Mouse (Mus musculus): Measurements from ENCODE around the gene Adgrl3.

The Adgrl3 gene

GRCm38 (mm10) chr5:81076377-81076776 is 56.4 kb downstream of the Adgrl3 start:
- DNase-seq (ENCODE audit: low spot score), result no peak

- DNase-seq (ENCODE audit: low spot score), result no peak
Measured at GRCm38 (mm10) chr5:81077031-81077430, 57.1 kb downstream of the Adgrl3 start.

GRCm38 (mm10) chr5:81077990-81078389 is 58.1 kb downstream of the Adgrl3 start:
- DNase-seq (ENCODE audit: low spot score), result no peak

GRCm38 (mm10) chr5:81083698-81084360 is 63.9 kb downstream of the Adgrl3 start:
- DNase-seq (ENCODE audit: low spot score), result no peak

- peak; percentile 59 for DNase-seq (ENCODE audit: low spot score)
Measured at GRCm38 (mm10) chr5:81085152-81085551, 65.2 kb downstream of the Adgrl3 start.

GRCm38 (mm10) chr5:81088667-81089066 is 68.7 kb downstream of the Adgrl3 start:
- DNase-seq (ENCODE audit: low spot score), result no peak

GRCm38 (mm10) chr5:81094618-81095017 is 74.7 kb downstream of the Adgrl3 start:
- peak; percentile 69 for DNase-seq (ENCODE audit: low spot score)

- DNase-seq (ENCODE audit: low spot score), result no peak
Measured at GRCm38 (mm10) chr5:81097131-81097530, 77.2 kb downstream of the Adgrl3 start.

- no peak for DNase-seq (ENCODE audit: low spot score)
Measured at GRCm38 (mm10) chr5:81107431-81107830, 87.5 kb downstream of the Adgrl3 start.

- DNase-seq (ENCODE audit: low spot score), result no peak
Measured at GRCm38 (mm10) chr5:81124483-81124882, 104.5 kb downstream of the Adgrl3 start.

GRCm38 (mm10) chr5:81127639-81128038 is 107.7 kb downstream of the Adgrl3 start:
- DNase-seq (ENCODE audit: low spot score), result no peak

GRCm38 (mm10) chr5:81136394-81136793 is 116.5 kb downstream of the Adgrl3 start:
- no peak for DNase-seq (ENCODE audit: low spot score)

- DNase-seq (ENCODE audit: low spot score), result no peak
Measured at GRCm38 (mm10) chr5:81155791-81156190, 135.9 kb downstream of the Adgrl3 start.

GRCm38 (mm10) chr5:81156281-81156680 is 136.3 kb downstream of the Adgrl3 start:
- no peak for DNase-seq (ENCODE audit: low spot score)

- DNase-seq (ENCODE audit: low spot score), result no peak
Measured at GRCm38 (mm10) chr5:81156796-81157195, 136.9 kb downstream of the Adgrl3 start.

GRCm38 (mm10) chr5:81159013-81159412 is 139.1 kb downstream of the Adgrl3 start:
- DNase-seq (ENCODE audit: low spot score), result no peak

GRCm38 (mm10) chr5:81160431-81160830 is 140.5 kb downstream of the Adgrl3 start:
- no peak for DNase-seq (ENCODE audit: low spot score)

- peak; percentile 55 for DNase-seq (ENCODE audit: low spot score)
Measured at GRCm38 (mm10) chr5:81188871-81189485, 169.0 kb downstream of the Adgrl3 start.

- DNase-seq (ENCODE audit: low spot score), result no peak
Measured at GRCm38 (mm10) chr5:81200354-81200753, 180.4 kb downstream of the Adgrl3 start.

- DNase-seq (ENCODE audit: low spot score), result no peak
Measured at GRCm38 (mm10) chr5:81201885-81202284, 181.9 kb downstream of the Adgrl3 start.

GRCm38 (mm10) chr5:81218500-81219057 is 198.6 kb downstream of the Adgrl3 start:
- no peak for DNase-seq (ENCODE audit: low spot score)

- DNase-seq (ENCODE audit: low spot score), result no peak
Measured at GRCm38 (mm10) chr5:81224465-81224864, 204.5 kb downstream of the Adgrl3 start.

- no peak for DNase-seq (ENCODE audit: low spot score)
Measured at GRCm38 (mm10) chr5:81225486-81225885, 205.5 kb downstream of the Adgrl3 start.

GRCm38 (mm10) chr5:81227256-81227655 is 207.3 kb downstream of the Adgrl3 start:
- peak; percentile 18 for DNase-seq (ENCODE audit: low spot score)
